Comparison of ENCODE assay signal across 9 mouse cellular contexts in the genomic region with DNA sequence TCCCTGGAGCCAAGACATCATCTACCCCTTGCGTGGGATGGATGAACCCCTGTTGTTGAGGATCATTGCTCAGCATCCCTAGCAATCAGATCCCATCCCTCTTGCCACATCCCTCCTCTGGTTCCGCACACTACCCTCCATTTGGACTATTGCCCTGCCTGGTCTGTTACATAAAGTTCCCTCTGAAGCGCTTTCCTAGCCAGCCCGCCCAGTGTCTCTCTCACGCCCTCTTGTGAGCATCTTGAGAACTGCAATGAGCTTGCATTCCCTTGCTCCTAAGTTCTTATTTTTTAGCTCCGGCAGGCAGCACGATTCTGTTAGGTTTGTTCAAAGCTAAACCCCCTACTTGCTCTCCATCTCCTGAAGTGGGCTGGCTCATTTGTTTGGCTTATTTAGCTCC. TPM values are rescaled to one million over a fixed set of nuclear protein-coding genes. Genes with fewer than 3 reads are reported as not detected.
DNase-seq lines count a peak whose midpoint lies in the region; ATAC-seq and TF ChIP-seq lines count a peak whose summit lies in the region.
"Had no signal": no experiment of that assay in that cellular context is flagged by ENCODE, and none has a peak within 500 bp of the region (broad histone marks: within the 10 kb centered on the region; RNA-seq: fewer than 3 reads in every experiment).

No protein-coding gene starts in this region.

- peak; percentile 90 for ATAC-seq in kidney, postnatal 0 days (replicated peaks; ENCODE audit: low FRiP score, low read depth)
- ATAC-seq in liver, embryonic 14.5 days (ENCODE audit: insufficient read depth), result no peak
- no peak for ATAC-seq in erythroblast, adult 5-6 weeks (replicated peaks; ENCODE audit: low FRiP score, poor library complexity, severe bottlenecking)

- H3K4me3 ChIP-seq in gastrocnemius, adult 2 months, result no peak overlapping the region
- no peak overlapping the region for H3K4me3 ChIP-seq in cortical plate, adult 2 months (ENCODE audit: insufficient read depth, low read length)
- H3K4me3 ChIP-seq in kidney, postnatal 0 days (replicated peaks; ENCODE audit: low read depth, low read length), result no peak overlapping the region
- no peak overlapping the region for H3K4me3 ChIP-seq in liver, embryonic 14.5 days (ENCODE audit: insufficient read depth in 1 of 2, low read depth in 2 of 2, low read length in 2 of 2)

- 25% methylated on average over 7 of the region's 7 CpGs for WGBS in kidney, postnatal 0 days
- WGBS in liver, embryonic 14.5 days (ENCODE audit: insufficient replicate concordance), result 24% methylated on average over 7 of the region's 7 CpGs

- intact Hi-C loops in gastrocnemius, adult 2 months (cut with DNase I), result loop anchor here (10.0 kb wide), 2 partner anchors 498 to 748 kb away; no protein-coding TSS in a partner anchor
- intact Hi-C loops in gastrocnemius, postnatal 36 days (cut with DNase I), result loop anchor here (5.0 kb wide), 2 partner anchors 501 to 746 kb away; no protein-coding TSS in a partner anchor

- TF ChIP-seq EP300 in liver, embryonic 14.5 days (IDR thresholded peaks at IDR 0.05; ENCODE audit: low read depth), result no peak

- no peak overlapping the region for H3K27ac ChIP-seq in gastrocnemius, adult 2 months
- H3K27ac ChIP-seq in cortical plate, adult 2 months (ENCODE audit: insufficient read depth, low read length), result no peak overlapping the region
- no peak overlapping the region for H3K27ac ChIP-seq in kidney, postnatal 0 days
- H3K27ac ChIP-seq in liver, embryonic 14.5 days, result no peak overlapping the region

- H3K9ac ChIP-seq in kidney, postnatal 0 days (ENCODE audit: low read depth, low read length), result no peak overlapping the region
- no peak overlapping the region for H3K9ac ChIP-seq in liver, embryonic 14.5 days (replicated peaks)

- no peaks in the 10 kb centered on the region for H3K36me3 ChIP-seq in kidney, postnatal 0 days (ENCODE audit: insufficient read depth, low read length)
- H3K36me3 ChIP-seq in liver, embryonic 14.5 days (replicated peaks; ENCODE audit: control insufficient read depth, insufficient read depth, low read depth), result no peaks in the 10 kb centered on the region

- TF ChIP-seq CTCF in gastrocnemius, adult 2 months (IDR thresholded peaks at IDR 0.05), result peak; percentile 39; the same call in 1 of the 2 replicates
- TF ChIP-seq CTCF in cortical plate, adult 2 months (IDR thresholded peaks at IDR 0.05; ENCODE audit: extremely low read depth, insufficient read depth, low read length), result peak; percentile 83
- peak; percentile 84 for TF ChIP-seq CTCF in kidney, postnatal 0 days (IDR thresholded peaks at IDR 0.05; ENCODE audit: low read depth)
- peak; percentile 72 for TF ChIP-seq CTCF in liver, embryonic 14.5 days (IDR thresholded peaks at IDR 0.05; ENCODE audit: low read depth)

- no peaks in the 10 kb centered on the region for H3K9me3 ChIP-seq in kidney, postnatal 0 days (replicated peaks; ENCODE audit: low read length)
- H3K9me3 ChIP-seq in liver, embryonic 14.5 days (ENCODE audit: control insufficient read depth, low read length), result no peaks in the 10 kb centered on the region

- DNase-seq in gastrocnemius, adult 2 months, result no peak
- DNase-seq in gastrocnemius, postnatal 36 days, result no peak
- DNase-seq in ZHBTc4 (ENCODE audit: low read depth, low spot score), result peak; percentile 74
- peak; percentile 73 for DNase-seq in kidney, postnatal 0 days (ENCODE audit: low spot score)
- DNase-seq in liver, embryonic 14.5 days (ENCODE audit: low read depth in 3 of 3, low spot score in 3 of 3), result no peak
- peak; percentile 14 to 22 for DNase-seq in right cerebral cortex, postnatal 36 days (ENCODE audit: low spot score in 2 of 2)

- no peak overlapping the region for H3K4me2 ChIP-seq in kidney, postnatal 0 days (ENCODE audit: low read length)
- H3K4me2 ChIP-seq in liver, embryonic 14.5 days (ENCODE audit: low read depth), result no peak overlapping the region

- H3K4me1 ChIP-seq in cortical plate, adult 2 months (ENCODE audit: control insufficient read depth, insufficient read depth, low read length), result no peaks in the 10 kb centered on the region
- H3K4me1 ChIP-seq in kidney, postnatal 0 days (replicated peaks; ENCODE audit: insufficient read depth, low read length), result no peaks in the 10 kb centered on the region
- H3K4me1 ChIP-seq in liver, embryonic 14.5 days (replicated peaks; ENCODE audit: control insufficient read depth in 2 of 2, insufficient read depth in 2 of 2, low read length in 1 of 2), result no peaks in the 10 kb centered on the region

- H3K27me3 ChIP-seq in kidney, postnatal 0 days (ENCODE audit: insufficient read depth, low read length), result no peaks in the 10 kb centered on the region
- H3K27me3 ChIP-seq in liver, embryonic 14.5 days (ENCODE audit: control insufficient read depth, insufficient read depth, low read length), result no peaks in the 10 kb centered on the region

- no peak for TF ChIP-seq POLR2A in cortical plate, adult 2 months (IDR thresholded peaks at IDR 0.05; ENCODE audit: extremely low read depth, insufficient read depth, low read length)

RNA-seq across cellular contexts. Expression of gene Acsm5, which starts 6.2 kb away (rescaled TPM):
- under 1 TPM in 1 of 2 experiments, not detected in 1; 0.84 TPM for total RNA-seq in gastrocnemius, adult 2 months (2021)
- total RNA-seq in gastrocnemius, postnatal 36 days (2021), result under 1 TPM; 0.15 to 0.20 TPM
- polyA plus RNA-seq in cortical plate, adult 2 months (2012; rRNA removed), result 0.11 and 0.29 TPM in 2 replicates
- 5.0 and 6.6 TPM in 2 replicates for polyA plus RNA-seq in kidney, postnatal 0 days (2015; fragmentation: Nextera tagmentation; extraction: Ambion mirVana)
- polyA plus RNA-seq in liver, embryonic 14.5 days (2012; rRNA removed), result 0.06 TPM in 1 of 2 replicates, not detected in the other
- polyA plus RNA-seq in liver, embryonic 14.5 days (2014; fragmentation: Nextera tagmentation; extraction: Ambion mirVana), result 0.29 and 0.32 TPM in 2 replicates
- not detected in 2 replicates for total RNA-seq in erythroblast, adult 5-6 weeks (2015; ENCODE audit: low replicate concordance)
- total RNA-seq in erythroblast, adult 5-6 weeks (2017; ENCODE audit: low replicate concordance), result not detected in 2 replicates
- polyA plus RNA-seq: heart, embryonic 16.5 days had no signal

RNA-seq across cellular contexts. Expression of gene Pdilt, which starts 10.2 kb away (rescaled TPM):
- total RNA-seq in gastrocnemius, adult 2 months (2021), result not detected
- total RNA-seq in gastrocnemius, postnatal 36 days (2021), result not detected
- polyA plus RNA-seq in cortical plate, adult 2 months (2012; rRNA removed), result not detected in 2 replicates
- 0.62 and 1.1 TPM in 2 replicates for polyA plus RNA-seq in kidney, postnatal 0 days (2015; fragmentation: Nextera tagmentation; extraction: Ambion mirVana)
- polyA plus RNA-seq in liver, embryonic 14.5 days (2012; rRNA removed), result not detected in 2 replicates
- not detected in 2 replicates for polyA plus RNA-seq in liver, embryonic 14.5 days (2014; fragmentation: Nextera tagmentation; extraction: Ambion mirVana)
- not detected in 2 replicates for total RNA-seq in erythroblast, adult 5-6 weeks (2015; ENCODE audit: low replicate concordance)
- not detected in 2 replicates for total RNA-seq in erythroblast, adult 5-6 weeks (2017; ENCODE audit: low replicate concordance)
- polyA plus RNA-seq: heart, embryonic 16.5 days had no signal

RNA-seq across cellular contexts. Expression of gene Umod, which starts 34.0 kb away (rescaled TPM):
- not detected for total RNA-seq in gastrocnemius, adult 2 months (2021)
- total RNA-seq in gastrocnemius, postnatal 36 days (2021), result not detected
- not detected in 2 replicates for polyA plus RNA-seq in cortical plate, adult 2 months (2012; rRNA removed)
- polyA plus RNA-seq in kidney, postnatal 0 days (2015; fragmentation: Nextera tagmentation; extraction: Ambion mirVana), result 131 and 133 TPM in 2 replicates
- polyA plus RNA-seq in liver, embryonic 14.5 days (2012; rRNA removed), result not detected in 2 replicates
- polyA plus RNA-seq in liver, embryonic 14.5 days (2014; fragmentation: Nextera tagmentation; extraction: Ambion mirVana), result not detected in 2 replicates
- total RNA-seq in erythroblast, adult 5-6 weeks (2015; ENCODE audit: low replicate concordance), result not detected in 2 replicates
- total RNA-seq in erythroblast, adult 5-6 weeks (2017; ENCODE audit: low replicate concordance), result not detected in 2 replicates
- polyA plus RNA-seq: heart, embryonic 16.5 days had no signal

RNA-seq across cellular contexts. Expression of gene Acsm2, which starts 41.1 kb away (rescaled TPM):
- total RNA-seq in gastrocnemius, adult 2 months (2021), result not detected
- total RNA-seq in gastrocnemius, postnatal 36 days (2021), result not detected
- not detected in 2 replicates for polyA plus RNA-seq in cortical plate, adult 2 months (2012; rRNA removed)
- polyA plus RNA-seq in kidney, postnatal 0 days (2015; fragmentation: Nextera tagmentation; extraction: Ambion mirVana), result 114 and 134 TPM in 2 replicates
- not detected in 2 replicates for polyA plus RNA-seq in liver, embryonic 14.5 days (2012; rRNA removed)
- 0.19 TPM in 1 of 2 replicates, not detected in the other for polyA plus RNA-seq in liver, embryonic 14.5 days (2014; fragmentation: Nextera tagmentation; extraction: Ambion mirVana)
- not detected in 2 replicates for total RNA-seq in erythroblast, adult 5-6 weeks (2015; ENCODE audit: low replicate concordance)
- total RNA-seq in erythroblast, adult 5-6 weeks (2017; ENCODE audit: low replicate concordance), result not detected in 2 replicates
- polyA plus RNA-seq: heart, embryonic 16.5 days had no signal

RNA-seq across cellular contexts. Expression of gene Gp2, which starts 54.0 kb away (rescaled TPM):
- not detected for total RNA-seq in gastrocnemius, adult 2 months (2021)
- total RNA-seq in gastrocnemius, postnatal 36 days (2021), result not detected
- 0.06 TPM in 1 of 2 replicates, not detected in the other for polyA plus RNA-seq in cortical plate, adult 2 months (2012; rRNA removed)
- polyA plus RNA-seq in kidney, postnatal 0 days (2015; fragmentation: Nextera tagmentation; extraction: Ambion mirVana), result 0.51 and 0.64 TPM in 2 replicates
- polyA plus RNA-seq in liver, embryonic 14.5 days (2012; rRNA removed), result not detected in 2 replicates
- polyA plus RNA-seq in liver, embryonic 14.5 days (2014; fragmentation: Nextera tagmentation; extraction: Ambion mirVana), result not detected in 2 replicates
- total RNA-seq in erythroblast, adult 5-6 weeks (2015; ENCODE audit: low replicate concordance), result not detected in 2 replicates
- not detected in 2 replicates for total RNA-seq in erythroblast, adult 5-6 weeks (2017; ENCODE audit: low replicate concordance)
- polyA plus RNA-seq: heart, embryonic 16.5 days had no signal

Comparison
In these comparisons a context has a peak if more than half of its experiments do, and no peak if none do; other contexts are left out.
1. DNase-seq: peak in ZHBTc4 (single experiment), kidney, postnatal 0 days (single experiment) and right cerebral cortex, postnatal 36 days (2 of 2); none in gastrocnemius, adult 2 months (single experiment), gastrocnemius, postnatal 36 days (0 of 2) and liver, embryonic 14.5 days (0 of 3).
2. Peak in every context shown above with its lines, with median percentiles within 50 percentile points of each other: CTCF ChIP-seq.